Mouse (Mus musculus): Measurements from ENCODE around the gene Far2. TPM values are rescaled to one million over a fixed set of nuclear protein-coding genes. Genes with fewer than 3 reads are reported as not detected.

Far2 gene
- 0.20 and 0.73 TPM in 2 replicates for polyA plus RNA-seq (2012; rRNA removed)

GRCm38 (mm10) chr6:148046881-148047649 lies at the start of gene Far2:
TSS of gene Far2 (plus strand) at chr6:148047259.

GRCm38 (mm10) chr6:148211897-148212680 lies 165.0 kb downstream of the Far2 start, which contains the start of gene Ergic2:
TSS of gene Ergic2 (minus strand) at chr6:148212374.

Other genes with a start within 250 kb of the Far2 start
- 72.1 and 134 TPM in 2 replicates for gene Ergic2, start 165.1 kb downstream of the Far2 start, polyA plus RNA-seq (2012; rRNA removed)